Mouse (Mus musculus) intestine, postnatal 0 days (tissue): Measurements from ENCODE around the gene Gria1. TPM values are rescaled to one million over a fixed set of nuclear protein-coding genes. Genes with fewer than 3 reads are reported as not detected.

Experiments
- ATAC-seq: fragments of 200-750 bp; cut with Nextera tagmentation; 2 replicates; pipeline ENCODE4 v1.8.0; 2017; ENCODE audit warnings: mild to moderate bottlenecking, moderate TSS enrichment, moderate library complexity
- H3K27ac ChIP-seq: fragments of 300-500 bp; sonication (generic); 2 replicates; pipeline ENCODE4 v1.5.1; 2014; ENCODE audit warnings: mild to moderate bottlenecking, low read depth, low read length, moderate library complexity
- H3K27me3 ChIP-seq: fragments of 300-500 bp; sonication (generic); replicated peaks from 2 replicates; pipeline ENCODE4 v1.6.1; 2014; ENCODE audit warnings: low read length, mixed read lengths; ENCODE audit not compliant: control insufficient read depth, insufficient read depth
- H3K36me3 ChIP-seq: fragments of 300-500 bp; sonication (generic); 2 replicates; pipeline ENCODE4 v1.6.1; 2014; ENCODE audit warnings: mild to moderate bottlenecking, moderate library complexity; ENCODE audit not compliant: control insufficient read depth, insufficient read depth
- H3K4me1 ChIP-seq: fragments of 300-500 bp; sonication (generic); replicated peaks from 2 replicates; pipeline ENCODE4 v1.6.1; 2014; ENCODE audit warnings: antibody characterized with exemption, low read length, mixed read lengths; ENCODE audit not compliant: control insufficient read depth, insufficient read depth
- H3K4me2 ChIP-seq: fragments of 300-500 bp; sonication (generic); replicated peaks from 2 replicates; pipeline ENCODE4 v1.6.1; 2014; ENCODE audit warnings: low read depth, mild to moderate bottlenecking, moderate library complexity
- H3K4me3 ChIP-seq: fragments of 300-500 bp; sonication (generic); 2 replicates; pipeline ENCODE4 v1.5.1; 2014; ENCODE audit warnings: low read depth, low read length
- H3K9ac ChIP-seq: fragments of 300-500 bp; sonication (generic); 2 replicates; pipeline ENCODE4 v1.6.1; 2014; ENCODE audit warnings: mild to moderate bottlenecking, low read depth, low read length
- H3K9me3 ChIP-seq: fragments of 300-500 bp; sonication (generic); 2 replicates; pipeline ENCODE4 v1.6.1; 2016; ENCODE audit warnings: mixed run types; ENCODE audit not compliant: control insufficient read depth
- CTCF ChIP-seq: sonication (generic); IDR thresholded peaks from 2 replicates; pipeline ENCODE4 v1.5.1; 2016; ENCODE audit warnings: low read depth, mild to moderate bottlenecking, control low read depth, antibody characterized with exemption, moderate library complexity
- WGBS: fragments of 180-500 bp; shearing (Covaris S2); extraction: QIAGEN DNeasy Blood & Tissue Kit; methylation state at CpG from one replicate; pipeline ENCODE4 v1.1.7; 2014; 5-methylcytosine and 5-hydroxymethylcytosine counted together
- polyA plus RNA-seq: library from polyadenylated mRNA; unstranded; fragments of >200 nt; fragmentation: Nextera tagmentation; extraction: Ambion mirVana; gene quantifications from 2 replicates; pipeline ENCODE4 v1.2.1, GENCODE M21; 2015

The Gria1 gene
- polyA plus RNA-seq, 1 experiment from 2014 or later = 0.64 TPM

- ATAC-seq = no peak
- Histone ChIP-seq H3K4me1 (no peaks in the 10 kb centered on the region), H3K27me3 (no peaks in the 10 kb centered on the region), H3K27ac (no peak overlapping the region), H3K9me3 (no peaks in the 10 kb centered on the region), H3K4me2 (no peak overlapping the region), H3K9ac (no peak overlapping the region), H3K36me3 (no peaks in the 10 kb centered on the region), H3K4me3 (no peak overlapping the region)
- no peak for TF ChIP-seq CTCF
- WGBS = 82% methylated on average over 3 of the region's 3 CpGs
These were observed 94.5 kb downstream of the Gria1 start for GRCm38 (mm10) chr11:57105683-57106082.

DNA sequence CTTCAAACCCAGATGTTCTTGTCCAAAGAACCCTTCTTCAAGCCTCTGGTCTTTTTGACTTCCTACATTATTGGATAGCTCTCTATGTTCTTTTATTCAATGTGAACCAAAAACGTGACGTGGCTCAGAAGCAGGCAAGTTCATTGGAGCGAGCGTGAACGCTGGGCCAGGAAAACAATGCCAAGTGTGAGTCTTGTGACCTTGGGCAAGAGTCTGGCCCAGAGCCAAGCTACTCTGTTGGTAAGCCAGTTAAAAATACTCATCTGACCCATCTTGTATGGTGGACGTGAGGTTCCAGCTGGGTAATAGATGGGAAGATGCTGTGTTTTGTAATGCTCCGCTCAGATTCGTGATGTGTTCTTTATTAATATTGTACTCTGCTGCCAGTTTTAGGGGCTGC is 101.2 kb downstream of the Gria1 start:
- Histone ChIP-seq H3K4me1 (no peaks in the 10 kb centered on the region), H3K27ac (no peak overlapping the region), H3K27me3 (no peaks in the 10 kb centered on the region), H3K4me3 (no peak overlapping the region), H3K36me3 (no peaks in the 10 kb centered on the region), H3K9me3 (no peaks in the 10 kb centered on the region), H3K4me2 (no peak overlapping the region), H3K9ac (no peak overlapping the region)
- no peak for TF ChIP-seq CTCF
- no peak for ATAC-seq
- WGBS = 84% methylated on average over 8 of the region's 8 CpGs

DNA sequence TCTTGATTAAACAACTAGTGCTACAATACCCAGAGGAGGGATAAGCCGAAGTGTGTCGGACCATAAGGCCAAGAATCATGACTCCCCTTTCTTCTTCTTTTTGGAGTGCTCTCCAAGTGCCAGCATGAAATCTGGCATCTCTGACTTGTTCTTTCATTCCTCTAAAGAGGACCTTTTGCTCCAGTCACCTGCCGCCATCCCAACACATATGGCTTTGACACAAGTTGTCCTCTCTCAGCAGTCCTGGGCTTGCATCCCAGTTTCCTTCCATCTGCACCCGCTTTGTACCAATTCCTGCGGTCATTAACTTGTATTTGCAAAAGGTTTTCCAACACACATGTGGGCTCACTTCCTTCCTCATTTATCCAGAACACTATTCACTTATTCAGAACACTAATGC is 103.2 kb downstream of the Gria1 start:
- no peak for TF ChIP-seq CTCF
- H3K9me3 ChIP-seq = no peaks in the 10 kb centered on the region
- 92% methylated on average over 5 of the region's 5 CpGs for WGBS
- H3K4me2 ChIP-seq = no peak overlapping the region
- no peaks in the 10 kb centered on the region for H3K27me3 ChIP-seq
- H3K36me3 ChIP-seq = no peaks in the 10 kb centered on the region
- no peak overlapping the region for H3K27ac ChIP-seq
- no peaks in the 10 kb centered on the region for H3K4me1 ChIP-seq
- H3K9ac ChIP-seq = no peak overlapping the region
- ATAC-seq = no peak
- H3K4me3 ChIP-seq = no peak overlapping the region

DNA sequence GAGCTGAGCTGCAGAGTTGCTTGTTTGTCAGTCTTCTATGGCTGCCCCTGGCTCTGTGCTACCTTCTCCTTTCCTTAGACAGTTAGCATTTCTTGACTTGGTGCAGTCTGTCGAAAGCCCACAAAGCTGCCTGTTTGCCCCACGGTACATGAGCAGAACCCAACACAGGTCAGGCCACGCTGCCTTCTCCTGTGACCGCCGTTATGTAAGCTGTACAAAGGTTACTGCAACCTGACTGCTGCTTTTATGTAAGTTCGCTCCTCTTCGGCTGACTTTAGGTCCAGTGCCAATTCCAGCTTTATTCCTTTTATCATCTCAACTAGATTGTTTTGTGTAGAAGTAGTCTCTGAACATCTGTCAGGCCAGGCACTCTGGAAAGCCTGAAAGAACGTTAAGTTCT is 115.9 kb downstream of the Gria1 start:
- Histone ChIP-seq H3K27ac (no peak overlapping the region), H3K4me1 (no peaks in the 10 kb centered on the region), H3K4me3 (no peak overlapping the region), H3K27me3 (no peaks in the 10 kb centered on the region), H3K36me3 (no peaks in the 10 kb centered on the region), H3K9me3 (no peaks in the 10 kb centered on the region), H3K9ac (no peak overlapping the region), H3K4me2 (no peak overlapping the region)
- 74% methylated on average over 8 of the region's 8 CpGs for WGBS
- no peak for ATAC-seq
- TF ChIP-seq CTCF = no peak

GRCm38 (mm10) chr11:57140162-57140780 is 129.1 kb downstream of the Gria1 start:
- Histone ChIP-seq H3K36me3 (no peaks in the 10 kb centered on the region), H3K27me3 (no peaks in the 10 kb centered on the region), H3K4me2 (no peak overlapping the region), H3K4me1 (no peaks in the 10 kb centered on the region), H3K27ac (no peak overlapping the region), H3K4me3 (no peak overlapping the region), H3K9ac (no peak overlapping the region), H3K9me3 (no peaks in the 10 kb centered on the region)
- no peak for ATAC-seq
- TF ChIP-seq CTCF = no peak
- WGBS = 82% methylated on average over 14 of the region's 14 CpGs

GRCm38 (mm10) chr11:57143681-57144080 is 132.5 kb downstream of the Gria1 start:
- no peak for TF ChIP-seq CTCF
- Histone ChIP-seq H3K4me1 (no peaks in the 10 kb centered on the region), H3K4me2 (no peak overlapping the region), H3K36me3 (no peaks in the 10 kb centered on the region), H3K4me3 (no peak overlapping the region), H3K27ac (no peak overlapping the region), H3K9ac (no peak overlapping the region), H3K9me3 (no peaks in the 10 kb centered on the region), H3K27me3 (no peaks in the 10 kb centered on the region)
- WGBS = 80% methylated on average over 5 of the region's 5 CpGs
- no peak for ATAC-seq

DNA sequence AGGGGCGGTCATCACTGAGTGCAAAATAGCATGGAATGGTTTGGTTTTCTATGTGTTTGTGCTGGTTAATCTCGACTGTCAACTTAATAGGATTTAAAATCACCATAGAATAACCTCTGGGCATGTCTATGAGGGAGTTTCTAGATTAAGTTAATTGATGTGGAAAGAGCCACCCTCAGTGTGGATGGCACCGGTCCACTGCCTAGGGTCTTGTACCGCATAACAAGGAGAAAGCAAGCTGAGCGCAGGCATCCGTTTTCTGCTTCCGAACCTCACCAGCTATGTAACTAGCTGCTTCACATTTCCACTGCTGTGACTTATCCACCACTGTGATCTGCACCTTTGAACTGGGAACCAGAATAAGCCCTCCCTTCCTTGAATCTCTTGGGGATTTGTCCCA is 134.0 kb downstream of the Gria1 start:
- Histone ChIP-seq H3K27me3 (no peaks in the 10 kb centered on the region), H3K4me1 (no peaks in the 10 kb centered on the region), H3K9me3 (no peaks in the 10 kb centered on the region), H3K9ac (no peak overlapping the region), H3K27ac (no peak overlapping the region), H3K36me3 (no peaks in the 10 kb centered on the region), H3K4me3 (no peak overlapping the region), H3K4me2 (no peak overlapping the region)
- TF ChIP-seq CTCF = no peak
- WGBS = 81% methylated on average over 7 of the region's 7 CpGs
- no peak for ATAC-seq
